Comparison of ENCODE assay signal across 18 mouse cellular contexts in the genomic region with DNA sequence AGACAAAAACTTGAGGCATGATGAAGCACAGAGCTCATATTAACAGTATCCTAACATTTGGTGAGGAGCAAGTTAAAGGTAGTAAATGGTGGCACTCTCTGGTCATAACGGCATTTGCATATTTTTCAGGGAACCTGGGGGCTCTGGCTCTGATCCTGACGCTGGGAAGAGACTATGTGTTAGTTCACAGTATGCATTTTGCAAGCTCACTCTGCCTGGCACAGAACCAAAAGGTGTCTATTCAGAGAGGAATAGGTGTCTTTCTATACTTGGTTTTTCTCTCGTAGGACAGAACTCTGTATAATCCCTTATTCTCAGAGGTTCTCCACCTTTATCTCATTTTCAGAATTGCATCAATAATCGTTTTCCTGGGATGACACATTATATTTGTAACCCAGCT.
"Had no signal": no experiment of that assay in that cellular context is flagged by ENCODE, and none has a peak within 500 bp of the region (broad histone marks: within the 10 kb centered on the region; RNA-seq: fewer than 3 reads in every experiment).

No protein-coding gene starts in this region.

- H3K9me3 ChIP-seq: neural tube, embryonic 13.5 days; neural tube, embryonic 15.5 days had no signal

- H3K4me2 ChIP-seq: lung, embryonic 14.5 days; neural tube, embryonic 13.5 days; neural tube, embryonic 15.5 days had no signal

- H3K9ac ChIP-seq: lung, embryonic 14.5 days; neural tube, embryonic 13.5 days; neural tube, embryonic 15.5 days had no signal

- H3K27me3 ChIP-seq: neural tube, embryonic 13.5 days; neural tube, embryonic 15.5 days had no signal

- H3K36me3 ChIP-seq: midbrain, embryonic 10.5 days; neural tube, embryonic 13.5 days; neural tube, embryonic 15.5 days had no signal

- ATAC-seq: midbrain, embryonic 16.5 days had no signal

- H3K4me3 ChIP-seq: midbrain, embryonic 10.5 days; myocyte; neural tube, embryonic 13.5 days; neural tube, embryonic 15.5 days had no signal

- DNase-seq: lung, adult 18-20 months; lung, embryonic 14.5 days; lung, postnatal 10 days; lung, postnatal 4 days; midbrain, embryonic 14.5 days; retina, postnatal 1 day; right cerebral cortex, adult 18-20 months; right cerebral cortex, postnatal 25 days; right cerebral cortex, postnatal 4 days; spleen, adult 18-20 months; thymus, adult 18-20 months; thymus, postnatal 14 days; thymus, postnatal 36 days had no signal

- H3K4me1 ChIP-seq: midbrain, embryonic 10.5 days; neural tube, embryonic 13.5 days; neural tube, embryonic 15.5 days had no signal

- H3K27ac ChIP-seq: midbrain, embryonic 10.5 days; neural tube, embryonic 13.5 days; neural tube, embryonic 15.5 days had no signal
